Mouse (Mus musculus) stomach, postnatal 0 days (tissue): ENCODE measurements at regions not wholly inside any gene's neighbourhood (a gene's known extent, or its start where the extent isn't known, plus 50 kb on each side); places are given as distances from the start of the nearest gene placed in this dataset.

Experiments used
- ATAC-seq: fragments of 200-750 bp; cut with Nextera tagmentation; 2 replicates; pipeline ENCODE4 v1.8.0; 2017; ENCODE audit not compliant: low FRiP score, low TSS enrichment
- DNase-seq: peaks from one replicate; pipeline ENCODE4 v3.0.0-alpha.2; 2016; ENCODE audit warnings: low spot score
- H3K27ac ChIP-seq: fragments of 300-500 bp; sonication (generic); replicated peaks from 2 replicates; pipeline ENCODE4 v1.5.1; 2014; ENCODE audit warnings: mild to moderate bottlenecking, control low read depth
- H3K27me3 ChIP-seq: fragments of 300-500 bp; sonication (generic); 2 replicates; pipeline ENCODE4 v1.6.1; 2014; ENCODE audit warnings: low read length; ENCODE audit not compliant: control insufficient read depth, insufficient read depth
- H3K36me3 ChIP-seq: fragments of 300-500 bp; sonication (generic); 2 replicates; pipeline ENCODE4 v1.6.1; 2014; ENCODE audit warnings: low read length, mixed read lengths; ENCODE audit not compliant: control insufficient read depth, insufficient read depth
- H3K4me1 ChIP-seq: fragments of 300-500 bp; sonication (generic); replicated peaks from 2 replicates; pipeline ENCODE4 v1.6.1; 2014; ENCODE audit warnings: antibody characterized with exemption; ENCODE audit not compliant: control insufficient read depth, insufficient read depth
- H3K4me2 ChIP-seq: fragments of 300-500 bp; sonication (generic); replicated peaks from 2 replicates; pipeline ENCODE4 v1.6.1; 2014; ENCODE audit warnings: low read depth, mild to moderate bottlenecking, control low read depth, moderate library complexity
- H3K4me3 ChIP-seq: fragments of 300-500 bp; sonication (generic); 2 replicates; pipeline ENCODE4 v1.5.1; 2014; ENCODE audit warnings: low read depth, low read length, control low read depth
- H3K9ac ChIP-seq: fragments of 300-500 bp; sonication (generic); 2 replicates; pipeline ENCODE4 v1.6.1; 2014; ENCODE audit warnings: mild to moderate bottlenecking, low read length, control low read depth, mixed read lengths
- H3K9me3 ChIP-seq: fragments of 300-500 bp; sonication (generic); 2 replicates; pipeline ENCODE4 v1.6.1; 2016; ENCODE audit warnings: low read length; ENCODE audit not compliant: control insufficient read depth
- CTCF ChIP-seq: IDR thresholded peaks from 2 replicates; pipeline ENCODE4 v1.5.1; 2016; ENCODE audit warnings: antibody characterized with exemption, low read depth, mild to moderate bottlenecking, moderate library complexity
- EP300 ChIP-seq: optimal IDR thresholded peaks from 2 replicates; pipeline ENCODE3; 2016; ENCODE audit warnings: antibody characterized with exemption
- WGBS: fragments of 180-500 bp; shearing (Covaris S2); extraction: QIAGEN DNeasy Blood & Tissue Kit; methylation state at CpG from one replicate; pipeline ENCODE4 v1.1.7; 2014; 5-methylcytosine and 5-hydroxymethylcytosine counted together

DNA sequence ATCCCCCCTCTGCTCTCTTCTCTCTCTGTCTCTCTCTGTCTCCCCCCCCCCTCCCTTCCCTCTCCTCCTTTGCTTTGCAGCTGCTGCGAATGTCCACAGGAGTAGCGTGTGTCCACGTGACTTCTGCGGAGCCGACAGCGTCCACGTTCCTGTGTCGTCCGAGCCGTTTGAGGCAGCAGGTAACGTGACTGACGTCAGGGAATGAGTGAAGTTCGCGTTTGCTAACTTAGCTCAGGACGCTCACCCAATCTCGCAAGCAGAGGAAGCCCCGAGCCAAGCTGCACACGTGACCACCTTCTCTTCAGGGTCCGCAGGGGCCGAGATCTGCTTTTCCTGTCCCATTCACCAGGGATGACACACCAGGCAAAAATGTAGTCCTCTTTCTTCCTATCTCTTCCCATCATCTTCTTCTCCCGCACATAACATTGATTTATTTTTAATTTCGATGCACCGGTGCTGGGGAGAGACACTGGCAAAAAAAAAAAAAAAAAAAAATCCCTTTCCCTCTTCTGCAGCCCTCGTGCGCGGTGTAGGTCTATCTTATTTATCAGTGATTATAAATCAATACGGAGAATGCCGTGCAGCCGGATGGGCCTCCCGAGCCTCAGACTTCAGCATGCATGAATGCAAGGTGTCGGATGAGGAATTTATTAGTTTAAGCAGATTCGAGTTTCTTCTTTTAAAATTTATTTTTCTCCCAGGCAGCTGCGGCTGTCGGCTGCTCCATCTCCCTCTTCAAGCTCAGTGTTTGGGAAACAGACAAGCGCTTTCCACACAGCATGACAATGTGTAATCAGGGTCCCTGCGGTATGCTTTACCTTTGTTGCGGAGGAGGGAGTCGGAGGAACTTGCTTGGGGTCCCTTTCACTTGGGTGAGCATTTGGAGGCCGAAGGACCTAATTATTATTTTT is 164.3 kb downstream of the Vrk1 start:
- Histone ChIP-seq H3K4me1 (no peaks in the 10 kb centered on the region), H3K27ac (no peak overlapping the region), H3K4me2 (peak overlapping the region; percentile 67), H3K4me3 (peak overlapping the region; percentile 37), H3K9me3 (no peaks in the 10 kb centered on the region), H3K9ac (peak overlapping the region; percentile 1; the same call in 1 of the 2 replicates), H3K36me3 (no peaks in the 10 kb centered on the region), H3K27me3 (no peaks in the 10 kb centered on the region)
- 1% methylated on average over 39 of the region's 39 CpGs for WGBS
- peak; percentile 57; the same call in 1 of the 2 replicates for ATAC-seq
- TF ChIP-seq CTCF (no peak), EP300 (no peak)
- DNase-seq: peak; percentile 31

DNA sequence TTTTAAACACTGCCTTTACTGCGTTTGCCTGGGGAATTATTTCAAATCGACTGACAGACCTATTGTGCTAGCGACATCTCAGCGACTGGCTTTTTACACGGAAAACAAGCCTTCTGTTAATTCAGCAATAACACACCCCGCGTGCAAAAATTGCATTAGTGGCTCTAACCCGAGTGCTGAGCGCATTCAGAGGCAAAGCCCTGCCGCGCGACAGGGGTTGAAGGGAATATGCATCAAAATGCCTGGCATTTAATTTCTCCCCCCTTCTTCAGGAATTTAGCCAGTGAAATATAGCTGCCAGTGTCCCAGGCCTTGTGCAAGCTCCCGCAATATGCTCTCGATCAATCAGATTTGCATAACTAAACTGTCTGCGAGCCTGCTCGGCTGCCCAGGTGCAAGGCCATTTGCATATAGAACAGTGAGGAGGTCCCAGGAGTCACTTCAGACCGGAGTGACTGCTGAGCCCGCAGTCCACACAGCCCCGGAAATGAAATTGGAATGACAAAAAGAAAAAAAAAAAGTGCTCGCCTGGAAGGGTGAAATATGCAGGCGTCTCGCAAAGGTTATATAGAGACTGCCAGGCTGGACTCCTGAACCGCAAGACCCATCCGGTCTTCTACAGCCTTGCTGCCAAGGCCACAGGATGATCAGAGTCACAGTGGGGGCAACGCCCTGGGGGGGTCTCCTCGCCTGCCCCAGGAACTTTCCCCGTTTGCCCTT is 165.1 kb downstream of the Vrk1 start:
- Histone ChIP-seq H3K4me3 (peak overlapping the region; percentile 37), H3K4me2 (peak overlapping the region; percentile 67), H3K27ac (no peak overlapping the region), H3K4me1 (no peaks in the 10 kb centered on the region), H3K36me3 (no peaks in the 10 kb centered on the region), H3K27me3 (no peaks in the 10 kb centered on the region), H3K9ac (peak overlapping the region; percentile 1; the same call in 1 of the 2 replicates), H3K9me3 (no peaks in the 10 kb centered on the region)
- ATAC-seq: no peak
- DNase-seq: no peak
- TF ChIP-seq CTCF (no peak), EP300 (no peak)
- WGBS: 10% methylated on average over 27 of the region's 27 CpGs

DNA sequence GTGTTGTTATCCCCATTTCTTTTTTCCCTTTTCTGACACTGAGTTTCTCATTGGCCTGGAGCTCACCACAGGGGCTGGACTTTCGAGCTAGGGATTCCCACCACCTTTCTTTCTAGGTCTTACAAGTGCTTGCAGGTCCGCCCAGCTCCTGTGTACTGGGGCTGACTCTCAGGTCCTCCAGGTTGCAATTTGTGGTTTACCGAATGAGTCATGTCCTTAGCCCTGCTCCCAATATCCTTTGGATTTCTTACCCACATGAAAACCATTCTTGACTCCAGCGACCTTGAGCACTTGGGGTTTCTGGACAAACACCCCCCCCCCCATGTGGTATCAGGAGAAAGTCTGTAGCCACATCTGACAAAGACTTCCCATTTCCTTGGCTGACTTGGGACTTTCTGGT is 167.3 kb downstream of the Vrk1 start:
- H3K4me2 ChIP-seq: no peak overlapping the region
- H3K36me3 ChIP-seq: no peaks in the 10 kb centered on the region
- no peak for DNase-seq
- no peaks in the 10 kb centered on the region for H3K27me3 ChIP-seq
- ATAC-seq: no peak
- no peak overlapping the region for H3K4me3 ChIP-seq
- H3K9me3 ChIP-seq: no peaks in the 10 kb centered on the region
- H3K27ac ChIP-seq: no peak overlapping the region
- H3K4me1 ChIP-seq: no peaks in the 10 kb centered on the region
- 57% methylated on average over 4 of the region's 4 CpGs for WGBS
- no peak overlapping the region for H3K9ac ChIP-seq
- no peak for TF ChIP-seq EP300
- no peak for TF ChIP-seq CTCF

DNA sequence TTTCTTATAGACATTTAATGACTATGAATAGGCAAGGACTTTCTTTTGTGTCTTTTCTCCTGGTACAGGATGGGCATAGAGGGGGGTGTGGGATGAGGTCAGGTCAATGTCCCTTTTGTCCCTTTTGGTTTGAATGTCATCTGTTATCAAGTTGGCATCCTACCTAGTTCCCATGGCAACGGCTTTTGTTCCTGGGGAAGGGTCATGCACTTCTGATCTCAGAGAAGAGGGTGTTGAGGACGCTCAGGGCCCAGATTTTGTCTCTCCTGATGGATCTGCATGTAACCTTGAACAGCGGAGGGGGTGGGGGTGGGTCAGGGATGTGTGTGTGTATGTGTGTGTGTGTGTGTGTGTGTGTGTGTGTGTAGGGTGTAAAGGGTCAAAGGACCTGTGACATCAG is 167.8 kb downstream of the Vrk1 start:
- 82% methylated on average over 3 of the region's 3 CpGs for WGBS
- DNase-seq (no peak), ATAC-seq (no peak)
- TF ChIP-seq CTCF (no peak), EP300 (no peak)
- Histone ChIP-seq H3K9me3 (no peaks in the 10 kb centered on the region), H3K27ac (no peak overlapping the region), H3K4me1 (no peaks in the 10 kb centered on the region), H3K36me3 (no peaks in the 10 kb centered on the region), H3K9ac (no peak overlapping the region), H3K4me2 (no peak overlapping the region), H3K27me3 (no peaks in the 10 kb centered on the region), H3K4me3 (no peak overlapping the region)

- WGBS: 82% methylated on average over 11 of the region's 11 CpGs
- H3K9me3 ChIP-seq: no peaks in the 10 kb centered on the region
- no peak for DNase-seq
Measured at GRCm38 (mm10) chr12:106178688-106179205, 168.7 kb downstream of the Vrk1 start.

GRCm38 (mm10) chr12:106182923-106183322 is 172.9 kb downstream of the Vrk1 start:
- no peak overlapping the region for H3K4me2 ChIP-seq
- H3K4me3 ChIP-seq: no peak overlapping the region
- H3K27me3 ChIP-seq: no peaks in the 10 kb centered on the region
- no peaks in the 10 kb centered on the region for H3K9me3 ChIP-seq
- DNase-seq (no peak), ATAC-seq (no peak)
- 72% methylated on average over 7 of the region's 7 CpGs for WGBS
- H3K27ac ChIP-seq: no peak overlapping the region
- no peak for TF ChIP-seq CTCF
- no peak overlapping the region for H3K9ac ChIP-seq
- no peaks in the 10 kb centered on the region for H3K4me1 ChIP-seq
- no peaks in the 10 kb centered on the region for H3K36me3 ChIP-seq

More at GRCm38 (mm10) chr12:106178688-106179205, 168.7 kb downstream of the Vrk1 start:
- no peak for ATAC-seq
- H3K4me2 ChIP-seq: no peak overlapping the region
- H3K27ac ChIP-seq: no peak overlapping the region
- no peaks in the 10 kb centered on the region for H3K27me3 ChIP-seq
- H3K36me3 ChIP-seq: no peaks in the 10 kb centered on the region
- H3K9ac ChIP-seq: no peak overlapping the region
- TF ChIP-seq CTCF (no peak), EP300 (no peak)
- no peak overlapping the region for H3K4me3 ChIP-seq
- H3K4me1 ChIP-seq: no peaks in the 10 kb centered on the region
